Mouse (Mus musculus) forebrain, postnatal 0 days (tissue): ENCODE measurements around the gene Adcy4. TPM values are rescaled to one million over a fixed set of nuclear protein-coding genes. Genes with fewer than 3 reads are reported as not detected.

Source experiments
- ATAC-seq: fragments of 200-750 bp; cut with Nextera tagmentation; 2 replicates; pipeline ENCODE4 v1.8.0; 2017; ENCODE audit warnings: mild to moderate bottlenecking, moderate library complexity
- DNase-seq: peaks from one replicate; pipeline ENCODE4 v3.0.0-alpha.2; 2015
- H3K27ac ChIP-seq: fragments of 300-500 bp; sonication (generic); 2 replicates; pipeline ENCODE4 v1.5.1; 2014; ENCODE audit warnings: low read depth, mild to moderate bottlenecking, antibody characterized with exemption, low read length, moderate library complexity, mixed read lengths
- H3K27me3 ChIP-seq: fragments of 300-500 bp; sonication (generic); 2 replicates; pipeline ENCODE4 v1.6.1; 2014; ENCODE audit warnings: mild to moderate bottlenecking, low read length, mixed read lengths; ENCODE audit not compliant: insufficient read depth
- H3K36me3 ChIP-seq: fragments of 300-500 bp; sonication (generic); 2 replicates; pipeline ENCODE4 v1.6.1; 2014; ENCODE audit warnings: mild to moderate bottlenecking, moderate library complexity; ENCODE audit not compliant: insufficient read depth
- H3K4me1 ChIP-seq: fragments of 300-500 bp; sonication (generic); 2 replicates; pipeline ENCODE4 v1.6.1; 2014; ENCODE audit warnings: antibody characterized with exemption; ENCODE audit not compliant: insufficient read depth
- H3K4me2 ChIP-seq: fragments of 300-500 bp; sonication (generic); 2 replicates; pipeline ENCODE4 v1.6.1; 2014; ENCODE audit warnings: low read depth, mild to moderate bottlenecking, moderate library complexity
- H3K4me3 ChIP-seq: fragments of 300-500 bp; sonication (generic); 2 replicates; pipeline ENCODE4 v1.5.1; 2014; ENCODE audit warnings: low read depth, low read length, mixed read lengths
- H3K9ac ChIP-seq: fragments of 300-500 bp; sonication (generic); 2 replicates; pipeline ENCODE4 v1.6.1; 2014; ENCODE audit warnings: mild to moderate bottlenecking
- H3K9me3 ChIP-seq: fragments of 300-500 bp; sonication (generic); 2 replicates; pipeline ENCODE4 v1.6.1; 2016; ENCODE audit warnings: low read length
- CTCF ChIP-seq: sonication (generic); IDR thresholded peaks from 2 replicates; pipeline ENCODE4 v1.5.1; 2016; ENCODE audit warnings: antibody characterized with exemption, control low read depth, low read depth
- WGBS: fragments of 180-500 bp; shearing (Covaris S2); extraction: QIAGEN DNeasy Blood & Tissue Kit; methylation state at CpG from one replicate; pipeline ENCODE4 v1.1.7; 2014; 5-methylcytosine and 5-hydroxymethylcytosine counted together
- polyA plus RNA-seq: library from polyadenylated mRNA; unstranded; fragments of >200 nt; fragmentation: Nextera tagmentation; extraction: Ambion mirVana; gene quantifications from 2 replicates; pipeline ENCODE4 v1.2.1, GENCODE M21; 2015
- total RNA-seq: library from RNA; depleted of rRNA; stranded (reverse); fragments of >200 nt; gene quantifications from 2 replicates; pipeline ENCODE4 v1.2.3, GENCODE M21; 2014; rRNA removed

Gene Adcy4
- total RNA-seq = 1.6 and 3.6 TPM in 2 replicates
- 1.6 and 1.7 TPM in 2 replicates for polyA plus RNA-seq

- no peak within 1 kb of the TSS for H3K9ac ChIP-seq
- H3K9me3 ChIP-seq = no peaks in the 10 kb centered on the region
- H3K27ac ChIP-seq = no peak within 1 kb of the TSS
- no peak for TF ChIP-seq CTCF
- DNase-seq (no peak), ATAC-seq (no peak)
- H3K27me3 ChIP-seq = peaks cover 70% of the 10 kb centered on the region
- peak within 1 kb of the TSS; percentile 25 for H3K4me3 ChIP-seq
- peak within 1 kb of the TSS; percentile 42 for H3K4me2 ChIP-seq
- H3K36me3 ChIP-seq = no peaks in the 10 kb centered on the region
- peaks cover 7% of the 10 kb centered on the region; the same call in 1 of the 2 replicates for H3K4me1 ChIP-seq
- 6% methylated on average over 13 of the region's 13 CpGs for WGBS
These were observed at the start of gene Adcy4 for GRCm38 (mm10) chr14:55783958-55784235. Gene Adcy4 (minus strand): TSS chr14:55784095.

GRCm38 (mm10) chr14:55833126-55833525, 49.2 kb upstream of the Adcy4 start:
- ATAC-seq (no peak), DNase-seq (no peak)
- Histone ChIP-seq H3K4me1 (no peaks in the 10 kb centered on the region), H3K36me3 (no peaks in the 10 kb centered on the region), H3K27me3 (no peaks in the 10 kb centered on the region), H3K9me3 (no peaks in the 10 kb centered on the region), H3K4me2 (no peak overlapping the region), H3K4me3 (no peak overlapping the region), H3K9ac (no peak overlapping the region), H3K27ac (no peak overlapping the region)
- no peak for TF ChIP-seq CTCF
- 85% methylated on average over 4 of the region's 4 CpGs for WGBS

- DNase-seq = no peak
- H3K4me2 ChIP-seq = no peak overlapping the region
- no peak for TF ChIP-seq CTCF
- no peak for ATAC-seq
- no peak overlapping the region for H3K27ac ChIP-seq
- no peak overlapping the region for H3K9ac ChIP-seq
- no peaks in the 10 kb centered on the region for H3K36me3 ChIP-seq
- H3K4me1 ChIP-seq = peaks cover 7% of the 10 kb centered on the region; the same call in 1 of the 2 replicates
- 88% methylated on average over 4 of the region's 4 CpGs for WGBS
- no peaks in the 10 kb centered on the region for H3K27me3 ChIP-seq
- no peaks in the 10 kb centered on the region for H3K9me3 ChIP-seq
- H3K4me3 ChIP-seq = no peak overlapping the region
These were observed 46.4 kb upstream of the Adcy4 start for GRCm38 (mm10) chr14:55830331-55830730.

- 90% methylated on average over 16 of the region's 16 CpGs for WGBS
These were observed 46.0 kb upstream of the Adcy4 start for GRCm38 (mm10) chr14:55829854-55830253.

GRCm38 (mm10) chr14:55828716-55829263, 44.9 kb upstream of the Adcy4 start:
- TF ChIP-seq CTCF = no peak
- Histone ChIP-seq H3K9ac (no peak overlapping the region), H3K4me2 (no peak overlapping the region), H3K27ac (no peak overlapping the region), H3K9me3 (no peaks in the 10 kb centered on the region), H3K27me3 (no peaks in the 10 kb centered on the region), H3K4me3 (no peak overlapping the region), H3K36me3 (no peaks in the 10 kb centered on the region), H3K4me1 (peaks cover 19% of the 10 kb centered on the region; the same call in 1 of the 2 replicates)
- DNase-seq (no peak), ATAC-seq (no peak)
- 53% methylated on average over 3 of the region's 3 CpGs for WGBS

More at GRCm38 (mm10) chr14:55829854-55830253, 46.0 kb upstream of the Adcy4 start:
- DNase-seq = no peak
- no peak overlapping the region for H3K27ac ChIP-seq
- H3K4me1 ChIP-seq = peaks cover 12% of the 10 kb centered on the region; the same call in 1 of the 2 replicates
- H3K4me2 ChIP-seq = no peak overlapping the region
- no peaks in the 10 kb centered on the region for H3K27me3 ChIP-seq
- H3K36me3 ChIP-seq = no peaks in the 10 kb centered on the region
- no peak overlapping the region for H3K4me3 ChIP-seq
- no peak for ATAC-seq
- no peak for TF ChIP-seq CTCF
- H3K9ac ChIP-seq = no peak overlapping the region
- no peaks in the 10 kb centered on the region for H3K9me3 ChIP-seq

- no peaks in the 10 kb centered on the region for H3K9me3 ChIP-seq
- no peaks in the 10 kb centered on the region for H3K36me3 ChIP-seq
- no peak for TF ChIP-seq CTCF
- no peaks in the 10 kb centered on the region for H3K27me3 ChIP-seq
- peak; percentile 18 for DNase-seq
- ATAC-seq = no peak
- no peak overlapping the region for H3K27ac ChIP-seq
- peak overlapping the region; percentile 22; the same call in 1 of the 2 replicates for H3K9ac ChIP-seq
- peak overlapping the region; percentile 45 for H3K4me3 ChIP-seq
- H3K4me1 ChIP-seq = peaks cover 23% of the 10 kb centered on the region; the same call in 1 of the 2 replicates
- H3K4me2 ChIP-seq = peak overlapping the region; percentile 98
- WGBS = 18% methylated on average over 40 of the region's 41 CpGs
These were observed 42.9 kb upstream of the Adcy4 start for GRCm38 (mm10) chr14:55826551-55827340.

- Histone ChIP-seq H3K36me3 (no peaks in the 10 kb centered on the region), H3K4me1 (peaks cover 23% of the 10 kb centered on the region; the same call in 1 of the 2 replicates), H3K9ac (peak overlapping the region; percentile 22; the same call in 1 of the 2 replicates), H3K27me3 (no peaks in the 10 kb centered on the region), H3K27ac (no peak overlapping the region), H3K9me3 (no peaks in the 10 kb centered on the region), H3K4me3 (peak overlapping the region; percentile 45), H3K4me2 (peak overlapping the region; percentile 98)
- ATAC-seq = no peak
- no peak for TF ChIP-seq CTCF
- no peak for DNase-seq
- 5% methylated on average over 15 of the region's 15 CpGs for WGBS
These were observed 42.2 kb upstream of the Adcy4 start for GRCm38 (mm10) chr14:55826142-55826541.
